Mouse (Mus musculus) urinary bladder, postnatal 4 days (tissue): ENCODE data around the gene Bcas1.
A peak's percentile ranks its signal among the peaks of the same experiment; 100 is the strongest.

Experiments used
- DNase-seq, 2 experiments: peaks; one replicate each; pipeline ENCODE4 v3.0.0; 2021 to 2022; ENCODE audit warnings: low spot score in 2 of 2

Bcas1 gene

GRCm38 (mm10) chr2:170310310-170310987 is 117.2 kb downstream of the Bcas1 start:
- no peak for DNase-seq

GRCm38 (mm10) chr2:170308966-170309365 is 118.7 kb downstream of the Bcas1 start:
- DNase-seq = peak in 1 of 2 experiments; percentile 34

- no peak for DNase-seq
These were observed 119.4 kb downstream of the Bcas1 start for GRCm38 (mm10) chr2:170308033-170308820.

GRCm38 (mm10) chr2:170307589-170308021 is 120.0 kb downstream of the Bcas1 start:
- DNase-seq = no peak

- DNase-seq = no peak
These were observed 120.9 kb downstream of the Bcas1 start for GRCm38 (mm10) chr2:170306637-170307320.

GRCm38 (mm10) chr2:170304766-170305165 is 122.9 kb downstream of the Bcas1 start:
- no peak for DNase-seq

GRCm38 (mm10) chr2:170303595-170303994 is 124.0 kb downstream of the Bcas1 start:
- DNase-seq = no peak

- DNase-seq = no peak
These were observed 124.8 kb downstream of the Bcas1 start for GRCm38 (mm10) chr2:170302825-170303224.
